Mouse (Mus musculus): ENCODE results near the gene Dact2.

- TF ChIP-seq CTCF (conservative IDR thresholded peaks at IDR 0.05; ENCODE audit: low read length): no peak
- no peak for TF ChIP-seq NANOG (IDR thresholded peaks at IDR 0.05; ENCODE audit: borderline replicate concordance, low read length)
- no peak for TF ChIP-seq POU5F1 (IDR thresholded peaks at IDR 0.05; ENCODE audit: borderline replicate concordance, low read length)
These were observed 37.2 kb downstream of the Dact2 start for GRCm38 (mm10) chr17:14166746-14167432.

Data from E14TG2a.4 (cell line).